Mouse (Mus musculus) olfactory bulb, adult 2 months (tissue): ENCODE results near the gene Fkbpl.

Experiments
- CTCF ChIP-seq: fragments of 200-500 bp; IDR thresholded peaks from 2 replicates; pipeline ENCODE4 v1.5.1; 2012; ENCODE audit warnings: low read depth, mild to moderate bottlenecking, low read length, moderate library complexity; ENCODE audit not compliant: insufficient read depth
- POLR2A ChIP-seq: fragments of 200-500 bp; IDR thresholded peaks from 2 replicates; pipeline ENCODE4 v1.6.1; 2012; ENCODE audit warnings: mild to moderate bottlenecking, low read depth, low read length, moderate library complexity; ENCODE audit not compliant: insufficient read depth

- TF ChIP-seq CTCF (no peak), POLR2A (no peak)
These were observed 31.5 kb downstream of the Fkbpl start for GRCm38 (mm10) chr17:34676093-34676460.
